Mouse (Mus musculus) left cerebral cortex, postnatal 10 days (tissue): Measurements from ENCODE around the gene B3galt6. TPM values are rescaled to one million over a fixed set of nuclear protein-coding genes. Genes with fewer than 3 reads are reported as not detected.

Source experiments
- DNase-seq, 2 experiments: peaks; one replicate each; pipeline ENCODE4 v3.0.0; 2021 to 2022; ENCODE audit warnings: low spot score in 2 of 2, mixed read lengths in 1 of 2; ENCODE audit errors: extremely low spot score in 1 of 2
- intact Hi-C: fragments of 180-260 bp; cut with DNase I; formaldehyde crosslinking; loops from one replicate; pipeline ENCODE4 v1.15.1; 2025
- total RNA-seq, 2 experiments: library from RNA; stranded (reverse); gene quantifications; 2 replicates each; pipeline ENCODE4 v1.2.3; 2021

The B3galt6 gene
- total RNA-seq, 2 experiments from 2014 or later, result 11.4 to 11.8 TPM

GRCm38 (mm10) chr4:155993606-155994005 lies 1.2 kb upstream of the B3galt6 start:
- intact Hi-C loops, result no loop called here

GRCm38 (mm10) chr4:155992906-155993547 lies 578 bp upstream of the B3galt6 start:
- intact Hi-C loops, result no loop called here
- DNase-seq, result peak; percentile 94 to 95

More at GRCm38 (mm10) chr4:155993606-155994005, 1.2 kb upstream of the B3galt6 start:
- no peak for DNase-seq

GRCm38 (mm10) chr4:155991908-155992230 lies 580 bp downstream of the B3galt6 start:
- intact Hi-C loops, result no loop called here
- peak in 1 of 2 experiments; percentile 17 for DNase-seq

GRCm38 (mm10) chr4:155991211-155991907 lies 1.1 kb downstream of the B3galt6 start:
- intact Hi-C loops, result no loop called here
- no peak for DNase-seq

- DNase-seq, result no peak
- intact Hi-C loops, result no loop called here
These were observed 8.7 kb downstream of the B3galt6 start for GRCm38 (mm10) chr4:155983788-155984187.

- intact Hi-C loops, result no loop called here
- no peak for DNase-seq
These were observed 10.9 kb downstream of the B3galt6 start for GRCm38 (mm10) chr4:155981436-155982082.

GRCm38 (mm10) chr4:155973239-155973638 lies 19.2 kb downstream of the B3galt6 start:
- intact Hi-C loops, result no loop called here
- no peak for DNase-seq

GRCm38 (mm10) chr4:155972651-155973050 lies 19.8 kb downstream of the B3galt6 start:
- intact Hi-C loops, result no loop called here
- no peak for DNase-seq

GRCm38 (mm10) chr4:155970286-155970685 lies 22.2 kb downstream of the B3galt6 start:
- DNase-seq, result no peak

GRCm38 (mm10) chr4:155969043-155969653 lies 23.3 kb downstream of the B3galt6 start:
- DNase-seq, result no peak
- intact Hi-C loops, result loop anchor here (10.0 kb wide), 1 partner anchor 126 kb away; no protein-coding TSS in a partner anchor

More at GRCm38 (mm10) chr4:155970286-155970685, 22.2 kb downstream of the B3galt6 start:
- intact Hi-C loops, result no loop called here

GRCm38 (mm10) chr4:155964396-155964795 lies 28.1 kb downstream of the B3galt6 start:
- intact Hi-C loops, result loop anchor here (10.0 kb wide), 1 partner anchor 130 kb away; no protein-coding TSS in a partner anchor
- no peak for DNase-seq

- no peak for DNase-seq
- intact Hi-C loops, result loop anchor here (10.0 kb wide), 1 partner anchor 132 kb away; no protein-coding TSS in a partner anchor
These were observed 29.3 kb downstream of the B3galt6 start for GRCm38 (mm10) chr4:155963106-155963505.

GRCm38 (mm10) chr4:155962167-155962971 lies 30.1 kb downstream of the B3galt6 start, which contains the start of gene C1qtnf12:
Gene C1qtnf12, plus strand, starts transcription at chr4:155962318.
- intact Hi-C loops, result loop anchor here (10.0 kb wide), 1 partner anchor 132 kb away; no protein-coding TSS in a partner anchor
- DNase-seq, result peak in 1 of 2 experiments; percentile 56

GRCm38 (mm10) chr4:155959275-155959674 lies 33.2 kb downstream of the B3galt6 start:
- intact Hi-C loops, result no loop called here
- peak; percentile 66 to 83 for DNase-seq

- intact Hi-C loops, result no loop called here
- no peak for DNase-seq
These were observed 37.0 kb downstream of the B3galt6 start for GRCm38 (mm10) chr4:155955491-155955890.

GRCm38 (mm10) chr4:155947094-155947493 lies 45.4 kb downstream of the B3galt6 start:
- intact Hi-C loops, result no loop called here
- DNase-seq, result no peak

- intact Hi-C loops, result no loop called here
These were observed 48.2 kb downstream of the B3galt6 start for GRCm38 (mm10) chr4:155944271-155944670.

GRCm38 (mm10) chr4:155943534-155944249 lies 48.8 kb downstream of the B3galt6 start, which contains the start of gene Ube2j2:
Gene Ube2j2, plus strand, starts transcription at chr4:155943831.
- intact Hi-C loops, result loop anchor here (2.0 kb wide), 1 partner anchor 41 kb away; no protein-coding TSS in a partner anchor
- peak; percentile 94 to 96 for DNase-seq

More at GRCm38 (mm10) chr4:155944271-155944670, 48.2 kb downstream of the B3galt6 start:
- DNase-seq, result no peak
